Mouse (Mus musculus) retina, embryonic 14.5 days (tissue): ENCODE results near the gene Col8a2.

ENCODE experiments used
- DNase-seq: peaks from one replicate; pipeline ENCODE4 v3.0.0-alpha.2; 2015; ENCODE audit warnings: low spot score

The Col8a2 gene

GRCm38 (mm10) chr4:126260520-126261201 lies 25.9 kb upstream of the Col8a2 start:
- DNase-seq, result peak; percentile 56

GRCm38 (mm10) chr4:126261266-126261665 lies 25.3 kb upstream of the Col8a2 start:
- DNase-seq, result no peak

DNA sequence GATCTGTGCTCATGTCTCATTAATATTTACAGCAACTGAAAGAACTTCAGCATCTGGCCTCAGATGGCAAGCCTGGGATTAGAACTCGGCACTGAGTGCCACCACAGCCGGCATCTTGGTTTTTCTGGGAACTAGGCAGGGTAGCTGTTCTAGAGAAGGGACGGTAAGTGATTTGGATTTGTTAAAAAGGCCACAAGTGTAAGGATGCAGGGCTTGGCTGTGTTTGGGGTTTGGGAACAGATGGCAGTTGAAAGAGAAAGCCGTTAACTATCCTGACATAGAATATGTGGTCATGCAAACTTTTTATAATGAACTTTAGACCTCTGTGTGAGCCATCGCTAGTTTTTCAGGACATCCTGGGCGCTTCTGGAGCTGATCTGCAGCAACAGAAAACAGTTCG lies 24.9 kb upstream of the Col8a2 start:
- no peak for DNase-seq

DNA sequence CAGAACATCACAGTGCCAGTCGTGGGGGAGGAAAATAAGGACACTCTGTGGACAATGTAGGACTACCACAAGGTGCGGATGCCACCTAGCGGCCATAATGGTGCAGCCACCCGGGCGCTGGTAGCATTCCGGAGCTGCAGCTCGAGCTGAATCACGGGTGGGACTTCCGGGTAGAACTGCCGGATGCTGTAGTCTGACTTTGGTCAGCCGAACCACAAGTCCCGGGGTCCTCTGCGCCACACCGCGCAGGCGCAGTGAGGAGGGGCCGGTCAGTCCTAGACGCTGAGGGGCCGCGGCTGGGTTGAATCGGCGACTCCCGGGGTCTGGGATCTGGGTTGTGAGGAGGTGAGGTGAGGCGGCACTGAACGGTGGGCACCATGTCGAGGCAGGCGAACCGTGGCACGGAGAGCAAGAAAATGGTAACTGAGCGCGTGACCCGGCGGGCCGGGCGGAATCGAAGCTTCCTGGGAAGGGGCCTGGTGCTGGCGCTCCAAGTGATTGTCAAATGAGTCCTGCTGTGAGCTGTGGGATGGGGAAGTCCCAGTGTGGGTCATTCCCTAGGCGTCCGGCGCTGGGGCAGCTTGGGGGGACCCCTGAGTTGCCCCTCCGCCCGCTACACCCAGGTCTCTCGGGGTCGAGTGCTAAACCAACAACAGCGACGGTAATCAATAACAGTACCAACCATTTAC lies 24.3 kb upstream of the Col8a2 start, which contains the start of gene Trappc3:
Gene Trappc3 (plus strand): TSS at position 207 of the 689 bp plus-strand sequence.
- DNase-seq, result peak; percentile 100

DNA sequence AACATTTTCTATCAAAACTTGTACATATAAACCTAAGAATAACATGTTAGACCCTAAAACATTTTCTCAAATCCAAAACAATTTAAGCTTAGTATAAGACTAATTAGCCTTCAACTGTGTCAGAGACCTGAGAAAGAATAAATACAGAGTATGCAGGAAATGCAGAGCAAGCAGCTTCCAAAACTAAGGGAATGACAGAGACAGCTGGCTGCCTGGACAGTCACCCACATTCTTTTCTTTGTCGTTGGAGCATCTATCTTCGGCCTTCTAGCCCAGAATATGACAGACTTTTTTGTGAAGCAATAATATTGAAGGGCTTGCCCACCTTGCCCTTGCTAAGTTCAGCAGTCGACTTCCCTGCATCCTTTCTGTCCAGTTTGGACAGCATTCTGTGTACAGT lies 17.3 kb upstream of the Col8a2 start:
- DNase-seq, result no peak

GRCm38 (mm10) chr4:126273753-126274152 lies 12.8 kb upstream of the Col8a2 start:
- DNase-seq, result no peak

DNA sequence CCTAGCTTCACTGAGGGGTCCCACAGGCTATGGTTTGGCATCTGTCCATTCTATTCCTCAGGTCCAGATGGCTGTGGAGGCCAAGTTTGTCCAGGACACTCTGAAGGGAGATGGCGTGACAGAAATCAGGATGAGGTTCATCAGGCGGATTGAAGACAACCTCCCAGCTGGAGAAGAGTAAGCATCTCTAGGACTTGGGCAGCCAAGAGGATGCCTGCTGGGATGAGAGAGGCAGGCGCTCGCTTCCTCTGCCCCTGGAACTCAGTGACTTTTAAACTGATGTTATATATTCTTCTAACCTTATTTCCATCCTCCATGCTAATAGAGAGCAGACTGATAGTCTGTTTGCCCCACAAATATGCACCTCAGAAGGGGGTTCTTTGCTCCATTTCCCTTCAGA lies 11.5 kb upstream of the Col8a2 start:
- no peak for DNase-seq

GRCm38 (mm10) chr4:126275681-126276131 lies 10.9 kb upstream of the Col8a2 start:
- no peak for DNase-seq

GRCm38 (mm10) chr4:126277906-126278564 lies 8.6 kb upstream of the Col8a2 start:
- peak; percentile 79 for DNase-seq

- no peak for DNase-seq
Observed at GRCm38 (mm10) chr4:126278565-126278915, 8.1 kb upstream of the Col8a2 start.

DNA sequence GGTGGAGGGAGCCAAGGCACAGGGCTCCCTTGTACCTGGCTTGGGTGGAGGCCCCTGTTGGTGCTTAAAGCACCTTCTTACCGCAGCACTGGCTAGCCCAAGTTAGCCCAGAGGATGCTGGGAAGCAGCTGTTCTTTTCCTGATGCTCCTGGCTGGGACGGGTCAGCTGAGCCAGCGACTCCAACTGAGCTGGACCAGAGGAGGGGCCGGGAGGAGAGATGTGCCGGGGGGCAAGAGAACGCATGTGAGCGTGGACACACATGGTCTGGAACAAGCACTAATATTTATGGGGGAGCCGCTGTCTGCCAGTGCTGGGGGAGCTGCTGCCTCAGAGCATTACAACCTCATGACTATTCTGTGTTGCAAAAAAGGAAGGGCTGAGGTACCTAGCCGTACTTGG lies 7.6 kb upstream of the Col8a2 start:
- DNase-seq, result no peak

DNA sequence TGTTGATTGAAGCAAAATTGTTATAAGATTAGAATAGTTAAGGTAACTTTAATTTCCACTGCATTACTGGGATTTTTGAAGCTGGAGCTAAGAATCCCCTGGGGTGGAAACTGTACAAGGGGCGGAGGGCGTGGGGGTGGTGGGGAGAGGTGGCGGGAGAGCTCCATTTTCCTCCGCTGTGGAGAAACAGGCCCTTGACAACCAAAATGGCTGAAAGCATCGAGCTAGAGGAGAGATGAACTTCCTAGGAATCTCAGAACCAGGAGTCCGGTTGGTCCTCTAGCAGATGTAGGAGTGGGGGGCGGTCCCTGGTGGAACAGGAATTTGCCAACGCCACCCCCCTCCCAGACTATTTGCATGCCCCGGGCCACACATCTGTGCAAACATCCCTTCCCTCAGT lies 4.9 kb upstream of the Col8a2 start:
- no peak for DNase-seq

DNA sequence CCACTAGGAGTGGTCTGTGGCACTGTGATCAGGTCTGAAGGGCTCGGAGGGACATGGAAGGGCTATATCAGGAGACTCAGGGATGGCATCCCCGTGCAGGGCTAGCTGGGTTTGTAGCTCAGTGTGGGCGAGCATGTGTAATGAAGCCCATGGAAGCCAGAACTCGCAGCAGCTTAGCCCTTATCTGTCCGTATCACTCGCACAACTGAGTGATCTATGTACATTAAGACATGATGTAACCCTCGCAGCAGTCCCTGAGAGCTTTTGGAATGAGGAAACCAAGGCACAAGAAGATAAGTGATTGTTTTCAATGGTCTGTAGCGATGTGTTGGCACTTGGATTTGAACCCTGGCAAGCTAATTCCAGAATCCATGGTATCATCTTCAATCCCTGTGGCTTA lies 3.0 kb upstream of the Col8a2 start:
- DNase-seq, result no peak

GRCm38 (mm10) chr4:126287302-126287995 lies 856 bp downstream of the Col8a2 start:
- no peak for DNase-seq

DNA sequence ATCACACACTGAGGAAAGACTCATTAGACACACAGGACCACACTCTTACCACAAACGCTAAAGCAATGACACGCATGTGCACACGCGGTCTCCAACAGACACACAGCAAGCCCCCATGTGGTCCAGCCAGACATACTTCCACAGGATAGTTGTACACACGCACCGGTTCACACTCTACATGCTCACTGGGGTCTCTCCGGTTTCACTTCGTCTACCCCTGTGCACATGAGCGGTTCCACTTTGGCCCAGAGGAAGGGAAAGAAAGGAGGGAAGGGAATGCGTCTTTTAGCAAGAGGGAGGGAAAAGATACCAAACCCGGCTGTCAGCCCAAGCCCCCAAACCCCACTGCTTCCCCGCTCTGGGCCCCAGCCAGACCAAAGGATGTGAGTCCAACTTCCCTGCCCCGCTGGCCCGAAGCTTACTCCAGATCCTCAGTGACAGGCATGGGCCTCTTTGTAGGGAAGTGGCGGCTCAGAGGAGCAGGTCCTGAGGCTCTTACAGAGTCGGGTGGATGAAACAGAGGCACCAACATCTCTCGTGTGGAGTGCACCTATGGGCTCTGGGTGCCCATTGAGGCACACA lies 1.6 kb downstream of the Col8a2 start:
- no peak for DNase-seq

- DNase-seq, result no peak
Observed at GRCm38 (mm10) chr4:126290314-126290713, 3.7 kb downstream of the Col8a2 start.

DNA sequence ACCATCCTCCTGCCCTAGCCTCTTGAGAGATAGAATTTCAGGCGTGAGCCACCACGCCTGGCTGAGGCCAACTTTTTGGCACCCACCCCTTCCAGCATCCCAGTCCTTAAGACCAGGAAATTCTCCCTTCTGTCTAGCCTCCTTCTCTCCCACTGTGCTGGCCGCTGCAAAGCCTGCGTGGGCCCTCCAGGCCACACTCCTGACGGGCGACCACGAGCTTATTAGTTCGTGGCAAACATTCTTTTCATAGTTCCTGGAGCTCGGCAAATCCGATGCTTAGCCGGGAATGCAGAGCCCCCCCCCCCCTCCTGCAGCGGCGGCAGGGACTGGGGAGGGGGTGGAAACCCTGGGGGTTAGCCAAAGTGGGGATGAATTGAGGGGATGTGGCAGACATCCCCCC lies 4.6 kb downstream of the Col8a2 start:
- no peak for DNase-seq

GRCm38 (mm10) chr4:126295152-126295551 lies 8.6 kb downstream of the Col8a2 start:
- DNase-seq, result no peak

DNA sequence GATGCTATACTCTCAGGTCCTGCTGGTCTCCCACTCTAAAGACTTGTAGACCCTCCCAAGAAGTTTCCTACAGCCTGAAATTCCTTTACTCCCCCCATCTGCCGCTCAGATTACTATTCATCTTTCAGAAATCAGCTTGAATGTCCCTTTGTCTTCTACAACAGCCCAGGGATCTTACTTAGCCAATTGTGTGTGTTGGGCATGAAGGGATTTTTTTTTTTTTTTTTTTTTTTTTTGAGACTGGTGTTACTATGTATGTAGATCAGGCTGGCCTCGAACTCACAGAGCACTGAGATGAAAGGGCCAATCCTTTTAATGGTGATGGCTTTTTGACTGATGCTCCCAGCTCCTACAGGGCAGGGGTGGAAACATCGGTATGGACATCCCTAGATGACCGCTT lies 9.3 kb downstream of the Col8a2 start:
- no peak for DNase-seq

DNA sequence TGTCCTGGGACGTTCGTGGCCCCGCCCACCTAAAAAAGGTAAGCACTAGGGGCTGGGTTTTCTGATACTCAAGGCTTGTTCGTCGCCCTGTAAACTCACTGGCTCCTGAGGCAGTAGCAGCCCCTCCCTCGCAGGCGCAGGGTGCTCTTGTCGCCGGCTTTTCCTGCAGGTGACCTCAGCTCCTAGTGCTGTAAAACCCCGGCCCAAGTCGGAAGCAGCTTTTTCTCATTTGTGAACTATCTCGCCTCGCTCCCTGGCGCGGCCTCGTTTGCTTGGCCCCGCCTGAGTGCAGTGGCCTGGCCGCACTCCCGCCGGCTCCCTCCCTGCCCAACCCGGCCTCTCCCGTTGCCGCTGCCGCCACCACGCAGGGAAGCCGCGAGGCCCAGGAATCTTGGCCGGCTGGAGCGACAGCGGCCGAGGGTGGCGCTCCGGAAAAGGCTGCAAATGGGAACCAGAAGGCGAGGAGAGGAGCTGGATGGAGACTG lies 10.1 kb downstream of the Col8a2 start:
- peak; percentile 56 for DNase-seq

DNA sequence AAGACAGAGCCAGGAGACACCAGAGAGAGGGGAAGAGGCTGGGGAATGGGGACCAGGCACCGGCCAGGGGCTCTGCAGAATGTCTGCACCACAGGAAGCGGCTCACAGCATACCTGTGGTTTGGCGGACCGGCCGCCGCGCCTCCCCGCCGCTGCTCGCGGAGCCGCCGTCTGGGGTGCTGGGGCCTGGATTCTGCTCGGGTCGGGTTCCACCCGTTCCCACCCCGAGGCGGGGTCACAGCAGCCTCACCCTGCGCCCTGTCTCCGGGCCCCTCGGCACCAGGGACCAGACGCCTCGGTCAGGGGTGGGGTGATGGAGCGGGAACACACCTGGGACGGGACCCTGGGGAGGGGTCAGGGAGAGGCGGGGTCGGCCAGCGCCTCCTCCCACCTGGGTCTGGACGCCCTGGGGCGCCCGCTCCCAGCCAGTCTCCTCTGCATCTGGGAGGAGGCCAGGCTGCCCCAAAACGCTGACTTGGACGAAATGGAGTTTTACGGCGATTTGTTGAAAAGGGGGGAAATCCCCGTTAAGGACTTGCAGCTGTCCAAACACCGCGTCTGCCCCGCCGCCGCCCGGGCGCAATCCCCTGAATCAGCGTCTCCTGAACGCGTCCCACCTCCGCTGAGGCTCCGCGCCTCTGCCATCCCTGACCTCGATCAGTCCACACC lies 14.5 kb downstream of the Col8a2 start:
- no peak for DNase-seq
